Mouse (Mus musculus) neural tube, embryonic 11.5 days (tissue): ENCODE results near the gene Lztr1. TPM values are rescaled to one million over a fixed set of nuclear protein-coding genes. Genes with fewer than 3 reads are reported as not detected.
A peak's percentile ranks its signal among the peaks of the same experiment; 100 is the strongest.

Experiments used
- ATAC-seq: fragments of 200-750 bp; cut with Nextera tagmentation; 2 replicates; pipeline ENCODE4 v1.8.0; 2017; ENCODE audit warnings: moderate number of reproducible peaks, mild to moderate bottlenecking, moderate TSS enrichment, moderate library complexity; ENCODE audit not compliant: insufficient read depth, low FRiP score, low TSS enrichment
- DNase-seq: peaks from one replicate; pipeline ENCODE4 v3.0.0-alpha.2; 2015; ENCODE audit warnings: low spot score
- H3K27ac ChIP-seq: fragments of 300-500 bp; sonication (generic); 2 replicates; pipeline ENCODE4 v1.5.1; 2014; ENCODE audit warnings: low read depth, mild to moderate bottlenecking, low read length
- H3K27me3 ChIP-seq: fragments of 300-500 bp; sonication (generic); 2 replicates; pipeline ENCODE4 v1.6.1; 2014; ENCODE audit warnings: mild to moderate bottlenecking, low read length, mixed read lengths; ENCODE audit not compliant: control insufficient read depth, insufficient read depth
- H3K36me3 ChIP-seq: fragments of 300-500 bp; sonication (generic); 2 replicates; pipeline ENCODE4 v1.6.1; 2014; ENCODE audit warnings: mild to moderate bottlenecking, low read length, moderate library complexity, mixed read lengths; ENCODE audit not compliant: control insufficient read depth, insufficient read depth
- H3K4me1 ChIP-seq: fragments of 300-500 bp; sonication (generic); 2 replicates; pipeline ENCODE4 v1.6.1; 2014; ENCODE audit warnings: low read length, mixed read lengths; ENCODE audit not compliant: control insufficient read depth, insufficient read depth
- H3K4me2 ChIP-seq: fragments of 300-500 bp; sonication (generic); 2 replicates; pipeline ENCODE4 v1.6.1; 2014; ENCODE audit warnings: low read depth, mild to moderate bottlenecking, moderate library complexity
- H3K4me3 ChIP-seq: fragments of 300-500 bp; sonication (generic); 2 replicates; pipeline ENCODE4 v1.5.1; 2014; ENCODE audit warnings: low read depth, low read length
- H3K9ac ChIP-seq: fragments of 300-500 bp; sonication (generic); 2 replicates; pipeline ENCODE4 v1.6.1; 2014; ENCODE audit warnings: mild to moderate bottlenecking, low read length
- H3K9me3 ChIP-seq: fragments of 300-500 bp; sonication (generic); 2 replicates; pipeline ENCODE4 v1.6.1; 2016; ENCODE audit warnings: low read length; ENCODE audit not compliant: control insufficient read depth
- WGBS: fragments of 180-500 bp; shearing (Covaris S2); extraction: QIAGEN DNeasy Blood & Tissue Kit; methylation state at CpG from one replicate; pipeline ENCODE4 v1.1.7; 2014; 5-methylcytosine and 5-hydroxymethylcytosine counted together
- polyA plus RNA-seq: library from polyadenylated mRNA; unstranded; fragments of >200 nt; fragmentation: Nextera tagmentation; extraction: Ambion mirVana; gene quantifications from 2 replicates; pipeline ENCODE4 v1.2.1, GENCODE M21; 2014

Lztr1 gene
- polyA plus RNA-seq, 1 experiment from 2014 or later: 92.7 TPM

GRCm38 (mm10) chr16:17475326-17475725 lies 33.2 kb upstream of the Lztr1 start:
- Histone ChIP-seq H3K36me3 (peaks cover 3% of the 10 kb centered on the region), H3K9me3 (no peaks in the 10 kb centered on the region), H3K27me3 (no peaks in the 10 kb centered on the region), H3K4me3 (no peak overlapping the region), H3K4me1 (no peaks in the 10 kb centered on the region), H3K27ac (no peak overlapping the region), H3K4me2 (no peak overlapping the region), H3K9ac (no peak overlapping the region)
- DNase-seq (no peak), ATAC-seq (no peak)
- WGBS: 94% methylated on average over 4 of the region's 4 CpGs

- Histone ChIP-seq H3K27me3 (no peaks in the 10 kb centered on the region), H3K27ac (no peak overlapping the region), H3K9ac (no peak overlapping the region), H3K4me1 (no peaks in the 10 kb centered on the region), H3K9me3 (no peaks in the 10 kb centered on the region), H3K4me2 (no peak overlapping the region), H3K36me3 (peaks cover 5% of the 10 kb centered on the region), H3K4me3 (no peak overlapping the region)
- ATAC-seq (no peak), DNase-seq (no peak)
- WGBS: 87% methylated on average over 4 of the region's 4 CpGs
Observed at GRCm38 (mm10) chr16:17478331-17478943, 30.1 kb upstream of the Lztr1 start.

- no peak overlapping the region for H3K27ac ChIP-seq
- no peaks in the 10 kb centered on the region for H3K4me1 ChIP-seq
- peaks cover 10% of the 10 kb centered on the region for H3K36me3 ChIP-seq
- H3K4me2 ChIP-seq: no peak overlapping the region
- H3K4me3 ChIP-seq: no peak overlapping the region
- H3K9me3 ChIP-seq: no peaks in the 10 kb centered on the region
- WGBS: 96% methylated on average over 2 of the region's 2 CpGs
- ATAC-seq (no peak), DNase-seq (no peak)
- H3K9ac ChIP-seq: no peak overlapping the region
- no peaks in the 10 kb centered on the region for H3K27me3 ChIP-seq
Observed at GRCm38 (mm10) chr16:17481465-17481864, 27.0 kb upstream of the Lztr1 start.

- Histone ChIP-seq H3K9ac (no peak overlapping the region), H3K9me3 (no peaks in the 10 kb centered on the region), H3K27ac (no peak overlapping the region), H3K27me3 (peaks cover 8% of the 10 kb centered on the region; the same call in 1 of the 2 replicates), H3K4me3 (no peak overlapping the region), H3K36me3 (peaks cover 10% of the 10 kb centered on the region), H3K4me1 (0 out of 2 replicates have a peak, but pooled peaks cover 5% of the 10 kb centered on the region), H3K4me2 (no peak overlapping the region)
- ATAC-seq (no peak), DNase-seq (no peak)
- 79% methylated on average over 3 of the region's 3 CpGs for WGBS
Observed at GRCm38 (mm10) chr16:17486505-17486904, 22.0 kb upstream of the Lztr1 start.

GRCm38 (mm10) chr16:17488478-17489468 lies 19.7 kb upstream of the Lztr1 start:
- DNase-seq (no peak), ATAC-seq (peak; percentile 13; the same call in 1 of the 2 replicates)
- H3K4me1 ChIP-seq: 0 out of 2 replicates have a peak, but pooled peaks cover 5% of the 10 kb centered on the region
- no peak overlapping the region for H3K27ac ChIP-seq
- peaks cover 5% of the 10 kb centered on the region for H3K36me3 ChIP-seq
- 48% methylated on average over 14 of the region's 14 CpGs for WGBS
- no peaks in the 10 kb centered on the region for H3K9me3 ChIP-seq
- H3K9ac ChIP-seq: no peak overlapping the region
- peak overlapping the region; percentile 76 for H3K4me2 ChIP-seq
- H3K27me3 ChIP-seq: peaks cover 8% of the 10 kb centered on the region; the same call in 1 of the 2 replicates
- peak overlapping the region; percentile 37 for H3K4me3 ChIP-seq

GRCm38 (mm10) chr16:17489469-17490111 lies 18.9 kb upstream of the Lztr1 start, which contains the start of gene Aifm3:
TSS of gene Aifm3 (plus strand) at chr16:17489611.
- Histone ChIP-seq H3K27ac (no peak within 1 kb of the TSS), H3K4me2 (peak within 1 kb of the TSS; percentile 76), H3K9me3 (no peaks in the 10 kb centered on the region), H3K4me3 (peak within 1 kb of the TSS; percentile 37), H3K9ac (peak within 1 kb of the TSS; percentile 50), H3K36me3 (0 out of 2 replicates have a peak, but pooled peaks cover 1% of the 10 kb centered on the region), H3K4me1 (0 out of 2 replicates have a peak, but pooled peaks cover 5% of the 10 kb centered on the region), H3K27me3 (peaks cover 8% of the 10 kb centered on the region; the same call in 1 of the 2 replicates)
- peak; percentile 26 for DNase-seq
- WGBS: under 1% methylated on average over 46 of the region's 47 CpGs
- peak; percentile 77; the same call in 1 of the 2 replicates for ATAC-seq

GRCm38 (mm10) chr16:17491154-17491553 lies 17.3 kb upstream of the Lztr1 start:
- H3K27ac ChIP-seq: no peak overlapping the region
- no peak for DNase-seq
- no peak for ATAC-seq
- WGBS: 80% methylated on average over 5 of the region's 5 CpGs
- H3K4me2 ChIP-seq: no peak overlapping the region
- peaks cover 8% of the 10 kb centered on the region; the same call in 1 of the 2 replicates for H3K27me3 ChIP-seq
- no peaks in the 10 kb centered on the region for H3K9me3 ChIP-seq
- no peaks in the 10 kb centered on the region for H3K36me3 ChIP-seq
- no peak overlapping the region for H3K4me3 ChIP-seq
- 0 out of 2 replicates have a peak, but pooled peaks cover 5% of the 10 kb centered on the region for H3K4me1 ChIP-seq
- H3K9ac ChIP-seq: no peak overlapping the region

- Histone ChIP-seq H3K27ac (no peak overlapping the region), H3K27me3 (peaks cover 8% of the 10 kb centered on the region; the same call in 1 of the 2 replicates), H3K4me3 (no peak overlapping the region), H3K4me1 (0 out of 2 replicates have a peak, but pooled peaks cover 7% of the 10 kb centered on the region), H3K9ac (no peak overlapping the region), H3K4me2 (no peak overlapping the region; the same call in 1 of the 2 replicates), H3K9me3 (no peaks in the 10 kb centered on the region), H3K36me3 (no peaks in the 10 kb centered on the region)
- DNase-seq: no peak
- no peak for ATAC-seq
- WGBS: 69% methylated on average over 5 of the region's 5 CpGs
Observed at GRCm38 (mm10) chr16:17491896-17492561, 16.5 kb upstream of the Lztr1 start.
